Mouse (Mus musculus): ENCODE measurements around the gene Mical2. TPM values are rescaled to one million over a fixed set of nuclear protein-coding genes. Genes with fewer than 3 reads are reported as not detected.

Mical2 gene
- polyA plus RNA-seq, 1 experiment from 2014 or later: 2.5 TPM

DNA sequence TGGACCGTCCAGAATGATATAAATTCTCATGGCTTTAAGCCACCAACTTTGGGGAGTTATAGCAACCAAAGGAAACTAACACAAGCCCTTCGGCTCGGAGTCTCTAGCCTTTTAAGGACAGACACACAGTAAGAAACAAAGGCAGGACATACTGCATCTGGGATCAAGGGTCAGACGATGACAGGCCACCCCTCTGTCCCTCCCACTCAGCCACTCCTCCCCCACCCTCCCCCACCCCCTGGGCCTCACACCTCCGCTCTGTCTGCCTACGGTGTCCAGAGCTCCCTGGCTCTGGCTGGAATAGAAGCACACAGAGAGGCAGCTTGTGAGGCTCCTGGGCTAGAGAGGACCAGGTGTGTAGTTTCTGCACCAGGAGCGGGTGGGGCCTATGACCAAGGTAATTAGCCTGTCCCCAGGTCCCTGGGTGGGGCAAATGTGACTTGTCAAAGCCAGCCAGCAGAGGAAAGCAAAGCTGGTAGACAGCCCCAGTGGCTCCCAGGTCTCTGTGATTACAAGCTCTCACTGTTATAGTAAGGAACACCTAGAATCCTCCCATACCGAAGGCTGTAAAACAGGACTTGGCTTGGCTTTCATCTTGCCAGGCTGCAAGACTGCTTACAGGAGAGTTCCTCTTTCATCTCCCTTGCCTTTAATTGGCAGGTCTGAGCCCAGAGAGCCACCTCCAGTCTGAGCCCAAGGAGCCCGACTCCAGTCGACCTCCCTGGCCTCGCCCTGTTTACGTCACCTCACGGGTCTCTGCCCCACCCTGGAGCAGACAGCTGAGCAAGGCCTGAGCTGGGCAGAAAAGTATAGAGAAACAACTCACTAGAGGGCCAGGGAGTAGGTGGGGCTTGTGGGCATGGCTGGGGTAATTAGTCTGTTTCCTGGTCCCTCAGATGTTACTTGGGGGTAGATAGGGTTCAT, 37.9 kb upstream of the Mical2 start:
- WGBS: 55% methylated on average over 13 of the region's 13 CpGs
- Histone ChIP-seq H3K9ac (replicated peaks; ENCODE audit: low read length) (no peak overlapping the region), H3K4me1 (ENCODE audit: control insufficient read depth, insufficient read depth, low read length) (no peaks in the 10 kb centered on the region; the same call in 1 of the 2 replicates), H3K36me3 (replicated peaks; ENCODE audit: control insufficient read depth, insufficient read depth, low read depth, low read length) (no peaks in the 10 kb centered on the region), H3K9me3 (replicated peaks; ENCODE audit: control insufficient read depth, low read length) (no peaks in the 10 kb centered on the region), H3K4me2 (ENCODE audit: low read depth, low read length) (no peak overlapping the region), H3K27me3 (ENCODE audit: control insufficient read depth, insufficient read depth, low read length) (no peaks in the 10 kb centered on the region), H3K27ac (replicated peaks; ENCODE audit: low read depth, low read length) (no peak overlapping the region), H3K4me3 (ENCODE audit: low read depth, low read length) (no peak overlapping the region)
- DNase-seq (ENCODE audit: low spot score) (no peak), ATAC-seq (replicated peaks; ENCODE audit: insufficient number of reproducible peaks, low FRiP score, low TSS enrichment, low read depth) (no peak)

DNA sequence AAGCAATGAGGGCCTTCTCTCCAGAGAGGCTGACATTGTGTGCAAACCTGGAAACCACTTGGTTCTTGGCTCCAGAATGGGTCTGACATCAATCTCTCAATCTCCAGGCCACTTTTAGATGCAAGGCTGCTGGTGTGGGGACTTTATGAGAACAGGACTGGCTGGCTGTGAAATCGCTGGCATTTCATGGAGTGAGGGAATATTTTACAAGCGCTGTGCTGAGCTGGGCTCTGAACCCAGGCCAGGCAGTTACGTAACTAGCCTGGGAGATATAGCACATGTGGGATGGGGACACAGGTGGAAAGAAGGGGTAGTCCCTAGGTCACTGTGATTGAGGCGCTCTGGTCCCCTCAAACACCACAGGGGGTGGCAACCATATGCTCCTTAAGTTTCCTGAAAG, 33.4 kb upstream of the Mical2 start:
- H3K4me3 ChIP-seq (ENCODE audit: low read depth, low read length): no peak overlapping the region
- H3K9me3 ChIP-seq (replicated peaks; ENCODE audit: control insufficient read depth, low read length): no peaks in the 10 kb centered on the region
- H3K4me2 ChIP-seq (ENCODE audit: low read depth, low read length): no peak overlapping the region
- H3K36me3 ChIP-seq (replicated peaks; ENCODE audit: control insufficient read depth, insufficient read depth, low read depth, low read length): no peaks in the 10 kb centered on the region
- 86% methylated on average over 4 of the region's 4 CpGs for WGBS
- ATAC-seq (replicated peaks; ENCODE audit: insufficient number of reproducible peaks, low FRiP score, low TSS enrichment, low read depth) (no peak), DNase-seq (ENCODE audit: low spot score) (no peak)
- no peaks in the 10 kb centered on the region; the same call in 1 of the 2 replicates for H3K4me1 ChIP-seq (ENCODE audit: control insufficient read depth, insufficient read depth, low read length)
- no peak overlapping the region for H3K9ac ChIP-seq (replicated peaks; ENCODE audit: low read length)
- H3K27me3 ChIP-seq (ENCODE audit: control insufficient read depth, insufficient read depth, low read length): no peaks in the 10 kb centered on the region
- H3K27ac ChIP-seq (replicated peaks; ENCODE audit: low read depth, low read length): no peak overlapping the region

DNA sequence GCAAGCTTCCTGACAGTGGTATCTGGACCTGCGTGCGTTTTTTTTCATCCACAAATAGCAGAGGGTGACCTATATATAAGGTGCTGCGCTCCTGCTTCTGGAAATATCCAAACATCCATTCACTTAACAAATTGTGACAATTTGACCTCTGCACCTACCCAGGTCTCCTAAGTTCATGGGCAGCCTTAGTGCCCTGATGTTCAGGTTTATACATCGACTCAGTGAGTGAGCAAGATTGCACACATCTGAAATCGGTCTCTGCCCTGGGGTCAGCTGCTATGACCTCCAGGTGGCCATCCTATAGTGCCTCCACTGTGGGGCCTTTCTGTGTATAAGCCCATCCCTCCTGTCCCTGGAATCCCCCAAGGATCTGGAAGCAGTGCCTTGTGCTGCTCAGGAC, 32.9 kb upstream of the Mical2 start:
- H3K27me3 ChIP-seq (ENCODE audit: control insufficient read depth, insufficient read depth, low read length): no peaks in the 10 kb centered on the region
- H3K9me3 ChIP-seq (replicated peaks; ENCODE audit: control insufficient read depth, low read length): no peaks in the 10 kb centered on the region
- ATAC-seq (replicated peaks; ENCODE audit: insufficient number of reproducible peaks, low FRiP score, low TSS enrichment, low read depth): no peak
- WGBS: 74% methylated on average over 5 of the region's 5 CpGs
- no peaks in the 10 kb centered on the region for H3K36me3 ChIP-seq (replicated peaks; ENCODE audit: control insufficient read depth, insufficient read depth, low read depth, low read length)
- DNase-seq (ENCODE audit: low spot score): no peak
- no peak overlapping the region for H3K9ac ChIP-seq (replicated peaks; ENCODE audit: low read length)
- no peak overlapping the region for H3K4me3 ChIP-seq (ENCODE audit: low read depth, low read length)
- no peak overlapping the region for H3K4me2 ChIP-seq (ENCODE audit: low read depth, low read length)
- H3K4me1 ChIP-seq (ENCODE audit: control insufficient read depth, insufficient read depth, low read length): no peaks in the 10 kb centered on the region; the same call in 1 of the 2 replicates
- H3K27ac ChIP-seq (replicated peaks; ENCODE audit: low read depth, low read length): no peak overlapping the region

DNA sequence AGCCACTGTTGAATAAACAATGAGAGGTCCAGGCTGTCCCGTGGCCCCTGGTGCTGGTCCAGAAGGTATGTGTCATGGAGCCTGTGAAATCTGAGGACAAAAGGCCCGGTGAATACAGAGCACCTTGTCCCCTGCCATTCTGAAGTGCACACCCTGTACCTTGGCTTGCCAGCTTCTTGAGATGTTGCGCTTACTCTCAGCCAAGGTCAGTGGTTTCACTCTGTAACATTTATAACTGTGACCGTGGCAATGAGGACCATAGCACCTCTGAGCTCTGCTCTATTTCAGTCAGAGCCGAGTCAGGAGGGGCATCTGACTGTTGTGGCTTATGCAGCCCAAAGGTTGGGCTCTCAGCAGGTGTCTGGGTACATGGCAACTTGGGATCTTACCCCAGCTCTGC, 31.4 kb upstream of the Mical2 start:
- Histone ChIP-seq H3K9ac (replicated peaks; ENCODE audit: low read length) (no peak overlapping the region), H3K27me3 (ENCODE audit: control insufficient read depth, insufficient read depth, low read length) (no peaks in the 10 kb centered on the region), H3K4me3 (ENCODE audit: low read depth, low read length) (no peak overlapping the region), H3K4me2 (ENCODE audit: low read depth, low read length) (no peak overlapping the region), H3K27ac (replicated peaks; ENCODE audit: low read depth, low read length) (no peak overlapping the region), H3K9me3 (replicated peaks; ENCODE audit: control insufficient read depth, low read length) (no peaks in the 10 kb centered on the region), H3K36me3 (replicated peaks; ENCODE audit: control insufficient read depth, insufficient read depth, low read depth, low read length) (no peaks in the 10 kb centered on the region), H3K4me1 (ENCODE audit: control insufficient read depth, insufficient read depth, low read length) (no peaks in the 10 kb centered on the region)
- no peak for DNase-seq (ENCODE audit: low spot score)
- ATAC-seq (replicated peaks; ENCODE audit: insufficient number of reproducible peaks, low FRiP score, low TSS enrichment, low read depth): no peak
- WGBS: 75% methylated on average over 5 of the region's 5 CpGs

DNA sequence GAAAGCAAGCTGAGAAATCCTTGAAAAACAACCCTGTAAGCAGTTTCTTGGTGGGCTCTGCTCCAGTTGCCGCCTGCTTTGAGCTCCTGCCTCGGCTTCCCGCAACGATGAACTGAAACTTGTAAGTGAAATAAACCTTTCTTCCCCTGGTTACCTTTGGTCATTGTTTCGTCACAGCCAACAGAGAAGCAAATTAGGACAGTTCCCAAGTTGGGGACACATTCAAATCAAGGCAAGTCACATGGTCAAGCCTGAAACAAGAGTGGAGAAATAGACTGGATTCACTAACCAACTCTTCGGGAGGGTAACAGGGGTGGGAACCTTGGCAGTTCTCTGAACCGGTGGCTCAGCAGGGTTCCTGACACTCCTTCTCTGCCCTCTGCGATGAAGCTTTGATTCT, 28.2 kb upstream of the Mical2 start:
- no peaks in the 10 kb centered on the region for H3K9me3 ChIP-seq (replicated peaks; ENCODE audit: control insufficient read depth, low read length)
- no peak overlapping the region for H3K4me3 ChIP-seq (ENCODE audit: low read depth, low read length)
- DNase-seq (ENCODE audit: low spot score) (no peak), ATAC-seq (replicated peaks; ENCODE audit: insufficient number of reproducible peaks, low FRiP score, low TSS enrichment, low read depth) (no peak)
- H3K4me2 ChIP-seq (ENCODE audit: low read depth, low read length): no peak overlapping the region
- no peaks in the 10 kb centered on the region for H3K4me1 ChIP-seq (ENCODE audit: control insufficient read depth, insufficient read depth, low read length)
- no peaks in the 10 kb centered on the region for H3K27me3 ChIP-seq (ENCODE audit: control insufficient read depth, insufficient read depth, low read length)
- WGBS: 77% methylated on average over 8 of the region's 8 CpGs
- no peak overlapping the region for H3K27ac ChIP-seq (replicated peaks; ENCODE audit: low read depth, low read length)
- H3K9ac ChIP-seq (replicated peaks; ENCODE audit: low read length): no peak overlapping the region
- H3K36me3 ChIP-seq (replicated peaks; ENCODE audit: control insufficient read depth, insufficient read depth, low read depth, low read length): no peaks in the 10 kb centered on the region

- Histone ChIP-seq H3K4me3 (ENCODE audit: low read depth, low read length) (no peak overlapping the region), H3K4me2 (ENCODE audit: low read depth, low read length) (no peak overlapping the region), H3K27me3 (ENCODE audit: control insufficient read depth, insufficient read depth, low read length) (no peaks in the 10 kb centered on the region), H3K9ac (replicated peaks; ENCODE audit: low read length) (no peak overlapping the region), H3K36me3 (replicated peaks; ENCODE audit: control insufficient read depth, insufficient read depth, low read depth, low read length) (no peaks in the 10 kb centered on the region), H3K4me1 (ENCODE audit: control insufficient read depth, insufficient read depth, low read length) (no peaks in the 10 kb centered on the region), H3K9me3 (replicated peaks; ENCODE audit: control insufficient read depth, low read length) (no peaks in the 10 kb centered on the region), H3K27ac (replicated peaks; ENCODE audit: low read depth, low read length) (no peak overlapping the region)
- 77% methylated on average over 3 of the region's 3 CpGs for WGBS
- no peak for ATAC-seq (replicated peaks; ENCODE audit: insufficient number of reproducible peaks, low FRiP score, low TSS enrichment, low read depth)
- DNase-seq (ENCODE audit: low spot score): no peak
These were observed 26.3 kb upstream of the Mical2 start for GRCm38 (mm10) chr7:112199343-112199742.

DNA sequence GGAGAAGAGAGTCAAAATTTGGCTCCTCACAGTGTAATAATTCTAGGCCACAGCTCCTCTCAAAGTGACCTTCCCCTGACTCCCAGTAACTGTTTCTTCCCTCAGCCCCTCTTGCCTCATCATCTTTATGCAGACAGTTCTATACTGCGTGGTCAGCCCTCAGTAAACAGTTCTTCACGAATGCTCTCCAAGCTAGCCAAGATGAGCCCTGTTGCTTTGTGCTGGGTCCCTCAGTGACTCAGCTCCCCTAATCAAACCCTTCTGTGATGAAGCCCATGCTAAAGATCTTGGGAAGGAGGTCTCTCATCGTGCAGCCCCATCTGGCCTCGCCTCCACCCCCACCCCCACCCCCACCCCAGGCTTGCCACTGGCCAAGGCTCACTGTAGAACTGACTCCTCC, 24.9 kb upstream of the Mical2 start:
- Histone ChIP-seq H3K4me3 (ENCODE audit: low read depth, low read length) (no peak overlapping the region), H3K27ac (replicated peaks; ENCODE audit: low read depth, low read length) (no peak overlapping the region), H3K9me3 (replicated peaks; ENCODE audit: control insufficient read depth, low read length) (no peaks in the 10 kb centered on the region), H3K4me1 (ENCODE audit: control insufficient read depth, insufficient read depth, low read length) (no peaks in the 10 kb centered on the region), H3K4me2 (ENCODE audit: low read depth, low read length) (no peak overlapping the region), H3K36me3 (replicated peaks; ENCODE audit: control insufficient read depth, insufficient read depth, low read depth, low read length) (no peaks in the 10 kb centered on the region), H3K9ac (replicated peaks; ENCODE audit: low read length) (no peak overlapping the region), H3K27me3 (ENCODE audit: control insufficient read depth, insufficient read depth, low read length) (no peaks in the 10 kb centered on the region)
- 46% methylated on average over 4 of the region's 4 CpGs for WGBS
- DNase-seq (ENCODE audit: low spot score) (no peak), ATAC-seq (replicated peaks; ENCODE audit: insufficient number of reproducible peaks, low FRiP score, low TSS enrichment, low read depth) (no peak)

- Histone ChIP-seq H3K9ac (replicated peaks; ENCODE audit: low read length) (no peak overlapping the region), H3K4me2 (ENCODE audit: low read depth, low read length) (no peak overlapping the region), H3K4me3 (ENCODE audit: low read depth, low read length) (no peak overlapping the region), H3K9me3 (replicated peaks; ENCODE audit: control insufficient read depth, low read length) (no peaks in the 10 kb centered on the region), H3K4me1 (ENCODE audit: control insufficient read depth, insufficient read depth, low read length) (no peaks in the 10 kb centered on the region), H3K36me3 (replicated peaks; ENCODE audit: control insufficient read depth, insufficient read depth, low read depth, low read length) (no peaks in the 10 kb centered on the region), H3K27me3 (ENCODE audit: control insufficient read depth, insufficient read depth, low read length) (no peaks in the 10 kb centered on the region), H3K27ac (replicated peaks; ENCODE audit: low read depth, low read length) (no peak overlapping the region)
- DNase-seq (ENCODE audit: low spot score) (no peak), ATAC-seq (replicated peaks; ENCODE audit: insufficient number of reproducible peaks, low FRiP score, low TSS enrichment, low read depth) (no peak)
- 55% methylated on average over 4 of the region's 4 CpGs for WGBS
These were observed 23.5 kb upstream of the Mical2 start for GRCm38 (mm10) chr7:112202194-112202593.

Data from embryonic facial prominence, embryonic 11.5 days (tissue).